Mouse (Mus musculus) hindbrain, embryonic 13.5 days (tissue): Measurements from ENCODE around the gene Usp16. TPM values are rescaled to one million over a fixed set of nuclear protein-coding genes. Genes with fewer than 3 reads are reported as not detected.

Source experiments
- ATAC-seq: fragments of 200-750 bp; cut with Nextera tagmentation; 2 replicates; pipeline ENCODE4 v1.8.0; 2017; ENCODE audit warnings: moderate TSS enrichment; ENCODE audit not compliant: low FRiP score
- H3K27ac ChIP-seq: fragments of 300-500 bp; sonication (generic); 2 replicates; pipeline ENCODE4 v1.5.1; 2015; ENCODE audit warnings: inconsistent platforms, mild to moderate bottlenecking, moderate library complexity
- H3K27me3 ChIP-seq: fragments of 300-500 bp; sonication (generic); 2 replicates; pipeline ENCODE4 v1.6.1; 2015; ENCODE audit warnings: mild to moderate bottlenecking, inconsistent platforms
- H3K36me3 ChIP-seq: fragments of 300-500 bp; sonication (generic); 2 replicates; pipeline ENCODE4 v1.6.1; 2015; ENCODE audit warnings: mild to moderate bottlenecking, inconsistent platforms
- H3K4me1 ChIP-seq: fragments of 300-500 bp; sonication (generic); replicated peaks from 2 replicates; pipeline ENCODE4 v1.6.1; 2015; ENCODE audit warnings: inconsistent platforms
- H3K4me2 ChIP-seq: fragments of 300-500 bp; sonication (generic); 2 replicates; pipeline ENCODE4 v1.6.1; 2015; ENCODE audit warnings: inconsistent platforms, mild to moderate bottlenecking, moderate library complexity
- H3K4me3 ChIP-seq: fragments of 300-500 bp; sonication (generic); 2 replicates; pipeline ENCODE4 v1.5.1; 2015; ENCODE audit warnings: mild to moderate bottlenecking, inconsistent platforms
- H3K9ac ChIP-seq: fragments of 300-500 bp; sonication (generic); 2 replicates; pipeline ENCODE4 v1.6.1; 2015; ENCODE audit warnings: mild to moderate bottlenecking, inconsistent platforms
- H3K9me3 ChIP-seq: fragments of 300-500 bp; sonication (generic); 2 replicates; pipeline ENCODE4 v1.6.1; 2016; ENCODE audit warnings: inconsistent platforms
- WGBS: fragments of 180-500 bp; shearing (Covaris S2); methylation state at CpG from one replicate; pipeline ENCODE4 v1.1.7; 2015; 5-methylcytosine and 5-hydroxymethylcytosine counted together
- polyA plus RNA-seq: library from polyadenylated mRNA; unstranded; fragments of >200 nt; fragmentation: Nextera tagmentation; extraction: Ambion mirVana; gene quantifications from 2 replicates; pipeline ENCODE4 v1.2.1, GENCODE M21; 2015

Usp16 gene
- polyA plus RNA-seq, 1 experiment from 2014 or later = 52.6 TPM

- 0 out of 2 replicates have a peak overlapping the region, but pooled peaks have one; percentile 97 for H3K27ac ChIP-seq
- 30% methylated on average over 9 of the region's 9 CpGs for WGBS
- peaks cover 9% of the 10 kb centered on the region; the same call in 1 of the 2 replicates for H3K27me3 ChIP-seq
- ATAC-seq = no peak
- peaks cover 6% of the 10 kb centered on the region; the same call in 1 of the 2 replicates for H3K36me3 ChIP-seq
- H3K9me3 ChIP-seq = no peaks in the 10 kb centered on the region
- H3K4me1 ChIP-seq = peaks cover 19% of the 10 kb centered on the region
- H3K4me2 ChIP-seq = peak overlapping the region; percentile 80
- H3K9ac ChIP-seq = peak overlapping the region; percentile 86
- H3K4me3 ChIP-seq = peak overlapping the region; percentile 71
Observed at GRCm38 (mm10) chr16:87441089-87441488, 13.4 kb upstream of the Usp16 start.

- ATAC-seq = no peak
- Histone ChIP-seq H3K9ac (no peak overlapping the region), H3K4me1 (peaks cover 19% of the 10 kb centered on the region), H3K27me3 (peaks cover 11% of the 10 kb centered on the region; the same call in 1 of the 2 replicates), H3K4me3 (no peak overlapping the region), H3K27ac (no peak overlapping the region), H3K36me3 (no peaks in the 10 kb centered on the region), H3K4me2 (no peak overlapping the region), H3K9me3 (no peaks in the 10 kb centered on the region)
- WGBS = 60% methylated on average over 5 of the region's 5 CpGs
Observed at GRCm38 (mm10) chr16:87442291-87442690, 12.2 kb upstream of the Usp16 start.

- Histone ChIP-seq H3K4me3 (no peak overlapping the region), H3K4me2 (no peak overlapping the region), H3K27me3 (peaks cover 11% of the 10 kb centered on the region; the same call in 1 of the 2 replicates), H3K27ac (no peak overlapping the region), H3K36me3 (no peaks in the 10 kb centered on the region), H3K9me3 (no peaks in the 10 kb centered on the region), H3K9ac (no peak overlapping the region), H3K4me1 (peaks cover 19% of the 10 kb centered on the region)
- no peak for ATAC-seq
Observed at GRCm38 (mm10) chr16:87443245-87443644, 11.3 kb upstream of the Usp16 start.

DNA sequence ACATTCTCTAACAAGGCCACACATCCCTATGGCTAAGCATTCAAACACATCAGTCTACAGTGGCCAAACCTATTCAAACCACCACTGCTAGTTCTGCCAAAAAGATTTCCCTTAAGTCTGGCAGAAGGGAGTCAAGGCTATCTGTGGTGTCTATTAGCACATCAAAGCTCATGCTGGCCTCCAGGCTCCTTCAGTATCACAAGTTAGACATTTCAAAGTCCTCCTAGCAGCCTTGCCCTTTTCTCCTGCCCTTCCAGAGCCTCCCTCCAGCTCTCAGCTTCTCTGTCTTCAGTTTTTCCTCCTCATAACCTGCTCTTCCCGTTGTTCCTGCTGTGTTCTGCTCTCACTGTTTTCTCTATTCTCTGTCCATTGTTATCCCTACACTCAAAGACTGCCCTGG lies 10.4 kb upstream of the Usp16 start:
- Histone ChIP-seq H3K4me3 (no peak overlapping the region), H3K27me3 (peaks cover 11% of the 10 kb centered on the region; the same call in 1 of the 2 replicates), H3K4me2 (no peak overlapping the region), H3K9ac (no peak overlapping the region), H3K27ac (no peak overlapping the region), H3K36me3 (no peaks in the 10 kb centered on the region), H3K4me1 (peaks cover 19% of the 10 kb centered on the region), H3K9me3 (no peaks in the 10 kb centered on the region)
- 55% methylated on average over 1 of the region's 1 CpGs for WGBS
- ATAC-seq = no peak

GRCm38 (mm10) chr16:87445110-87445509 lies 9.4 kb upstream of the Usp16 start:
- no peak overlapping the region for H3K9ac ChIP-seq
- ATAC-seq = no peak
- peaks cover 11% of the 10 kb centered on the region; the same call in 1 of the 2 replicates for H3K27me3 ChIP-seq
- peaks cover 13% of the 10 kb centered on the region for H3K4me1 ChIP-seq
- no peaks in the 10 kb centered on the region for H3K36me3 ChIP-seq
- no peak overlapping the region for H3K4me3 ChIP-seq
- no peak overlapping the region for H3K4me2 ChIP-seq
- no peaks in the 10 kb centered on the region for H3K9me3 ChIP-seq
- no peak overlapping the region for H3K27ac ChIP-seq

GRCm38 (mm10) chr16:87445528-87445927 lies 9.0 kb upstream of the Usp16 start:
- Histone ChIP-seq H3K4me2 (no peak overlapping the region), H3K9ac (no peak overlapping the region), H3K27ac (no peak overlapping the region), H3K9me3 (no peaks in the 10 kb centered on the region), H3K27me3 (peaks cover 11% of the 10 kb centered on the region; the same call in 1 of the 2 replicates), H3K4me1 (peaks cover 13% of the 10 kb centered on the region), H3K36me3 (no peaks in the 10 kb centered on the region), H3K4me3 (no peak overlapping the region)
- whole genome bisulfite sequencing = 95% methylated on average over 3 of the region's 3 CpGs
- ATAC-seq = no peak

- Histone ChIP-seq H3K27me3 (no peaks in the 10 kb centered on the region), H3K4me3 (no peak overlapping the region), H3K4me2 (no peak overlapping the region), H3K9me3 (no peaks in the 10 kb centered on the region), H3K4me1 (peaks cover 26% of the 10 kb centered on the region), H3K36me3 (no peaks in the 10 kb centered on the region), H3K27ac (no peak overlapping the region), H3K9ac (no peak overlapping the region)
- no peak for ATAC-seq
- WGBS = 85% methylated on average over 2 of the region's 2 CpGs
Observed at GRCm38 (mm10) chr16:87453226-87453625, 1.3 kb upstream of the Usp16 start.

GRCm38 (mm10) chr16:87455180-87455611 lies 693 bp downstream of the Usp16 start:
- Histone ChIP-seq H3K36me3 (peaks cover 10% of the 10 kb centered on the region), H3K4me1 (peaks cover 26% of the 10 kb centered on the region), H3K9me3 (no peaks in the 10 kb centered on the region), H3K4me3 (peak overlapping the region; percentile 95), H3K9ac (peak overlapping the region; percentile 94), H3K27me3 (no peaks in the 10 kb centered on the region), H3K4me2 (peak overlapping the region; percentile 95), H3K27ac (peak overlapping the region; percentile 88)
- ATAC-seq = peak; percentile 7; the same call in 1 of the 2 replicates
- under 1% methylated on average over 38 of the region's 38 CpGs for WGBS

GRCm38 (mm10) chr16:87458752-87459151 lies 4.2 kb downstream of the Usp16 start:
- Histone ChIP-seq H3K4me3 (no peak overlapping the region), H3K9ac (no peak overlapping the region), H3K4me1 (peaks cover 26% of the 10 kb centered on the region), H3K9me3 (no peaks in the 10 kb centered on the region), H3K27ac (no peak overlapping the region), H3K27me3 (no peaks in the 10 kb centered on the region), H3K36me3 (peaks cover 34% of the 10 kb centered on the region), H3K4me2 (no peak overlapping the region)
- WGBS = 96% methylated on average over 3 of the region's 3 CpGs
- no peak for ATAC-seq

DNA sequence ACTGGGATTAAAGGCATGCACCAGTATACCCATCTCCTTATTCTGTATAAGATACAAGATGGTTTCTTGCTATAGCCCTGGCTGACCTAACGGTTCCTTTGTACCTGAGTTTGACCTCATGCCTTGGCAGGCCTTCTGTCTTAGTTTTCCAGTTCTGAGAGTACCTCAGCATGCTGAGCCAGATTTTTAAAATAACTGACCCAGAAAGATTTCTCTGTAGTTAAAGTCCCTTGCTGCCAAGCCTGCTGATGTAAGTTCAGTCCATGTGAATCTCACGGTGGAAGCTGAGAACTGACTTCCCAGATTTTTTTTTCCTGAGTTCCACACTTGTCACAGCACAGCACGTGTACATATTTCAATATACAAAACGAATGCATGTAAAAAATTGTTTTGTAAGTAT lies 16.1 kb downstream of the Usp16 start:
- WGBS = 93% methylated on average over 4 of the region's 4 CpGs
- Histone ChIP-seq H3K9me3 (no peaks in the 10 kb centered on the region), H3K27me3 (no peaks in the 10 kb centered on the region), H3K27ac (no peak overlapping the region), H3K4me1 (no peaks in the 10 kb centered on the region), H3K9ac (no peak overlapping the region), H3K36me3 (peaks cover 80% of the 10 kb centered on the region), H3K4me3 (no peak overlapping the region), H3K4me2 (no peak overlapping the region)
- no peak for ATAC-seq

DNA sequence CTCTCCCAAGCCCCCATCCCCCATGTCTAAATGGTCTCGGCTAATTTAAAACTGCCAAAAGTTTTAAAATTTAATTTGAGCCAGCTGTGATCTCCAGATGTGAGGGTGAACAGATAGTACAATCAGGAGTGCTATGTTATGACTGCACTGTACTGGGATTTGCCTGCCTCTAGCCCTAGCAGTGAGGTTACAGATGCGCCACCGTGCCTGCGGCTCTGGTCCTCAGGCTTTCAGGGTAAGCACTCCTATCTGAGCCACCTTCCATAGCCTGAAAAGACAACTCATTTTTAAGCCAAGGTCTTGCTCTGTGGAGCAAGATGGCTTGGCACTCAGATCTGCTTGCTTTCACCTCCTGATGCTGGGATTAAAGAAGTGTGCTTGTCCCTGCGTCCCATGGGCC lies 29.9 kb downstream of the Usp16 start:
- WGBS = 92% methylated on average over 5 of the region's 5 CpGs
- no peaks in the 10 kb centered on the region for H3K27me3 ChIP-seq
- no peaks in the 10 kb centered on the region for H3K4me1 ChIP-seq
- H3K9ac ChIP-seq = no peak overlapping the region
- H3K9me3 ChIP-seq = no peaks in the 10 kb centered on the region
- H3K36me3 ChIP-seq = peaks cover 87% of the 10 kb centered on the region
- H3K27ac ChIP-seq = no peak overlapping the region
- no peak overlapping the region for H3K4me3 ChIP-seq
- H3K4me2 ChIP-seq = no peak overlapping the region
- no peak for ATAC-seq

- ATAC-seq = no peak
- no peaks in the 10 kb centered on the region for H3K27me3 ChIP-seq
- H3K36me3 ChIP-seq = peaks cover 94% of the 10 kb centered on the region
- no peak overlapping the region for H3K27ac ChIP-seq
- no peaks in the 10 kb centered on the region for H3K4me1 ChIP-seq
- no peak overlapping the region for H3K9ac ChIP-seq
- no peak overlapping the region for H3K4me2 ChIP-seq
- no peaks in the 10 kb centered on the region for H3K9me3 ChIP-seq
- WGBS = 95% methylated on average over 5 of the region's 5 CpGs
- H3K4me3 ChIP-seq = no peak overlapping the region
Observed at GRCm38 (mm10) chr16:87486739-87487138, 32.2 kb downstream of the Usp16 start.

DNA sequence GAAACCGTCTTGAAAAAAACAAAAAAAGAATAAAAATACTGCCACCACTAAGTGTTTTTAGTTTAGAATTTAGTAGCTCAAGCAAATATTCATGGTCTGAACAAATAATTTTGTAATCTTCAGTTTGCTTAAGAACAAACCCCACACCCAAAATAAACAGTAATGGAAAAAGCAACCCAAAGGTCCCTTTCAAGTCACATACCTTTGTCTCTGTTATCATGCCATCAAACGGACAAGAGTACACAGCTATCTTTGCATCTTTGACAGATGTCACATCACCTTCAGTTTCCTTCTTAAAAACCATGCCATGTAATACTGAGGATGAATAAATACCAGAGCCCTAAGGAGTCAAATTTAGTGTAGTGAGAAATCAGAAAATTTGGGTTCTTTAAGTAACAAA lies 34.1 kb downstream of the Usp16 start:
- H3K4me3 ChIP-seq = no peak overlapping the region
- H3K9me3 ChIP-seq = no peaks in the 10 kb centered on the region
- H3K9ac ChIP-seq = no peak overlapping the region
- no peak overlapping the region for H3K4me2 ChIP-seq
- 93% methylated on average over 2 of the region's 2 CpGs for WGBS
- peaks cover 93% of the 10 kb centered on the region for H3K36me3 ChIP-seq
- no peak for ATAC-seq
- peaks cover under 1% of the 10 kb centered on the region; the same call in 1 of the 2 replicates for H3K4me1 ChIP-seq
- no peak overlapping the region for H3K27ac ChIP-seq
- H3K27me3 ChIP-seq = no peaks in the 10 kb centered on the region
